Mouse (Mus musculus) lung, embryonic 15.5 days (tissue): ENCODE results near the gene Nap1l1. TPM values are rescaled to one million over a fixed set of nuclear protein-coding genes. Genes with fewer than 3 reads are reported as not detected.
A peak's percentile ranks its signal among the peaks of the same experiment; 100 is the strongest.

Experiments
- ATAC-seq: fragments of 200-750 bp; cut with Nextera tagmentation; 2 replicates; pipeline ENCODE4 v1.8.0; 2017; ENCODE audit warnings: moderate number of reproducible peaks, borderline replicate concordance; ENCODE audit not compliant: low FRiP score, low TSS enrichment; ENCODE audit errors: extremely low read depth
- H3K27ac ChIP-seq: fragments of 300-500 bp; sonication (generic); 2 replicates; pipeline ENCODE4 v1.5.1; 2015; ENCODE audit warnings: moderate library complexity, mild to moderate bottlenecking, inconsistent platforms
- H3K27me3 ChIP-seq: fragments of 300-500 bp; sonication (generic); 2 replicates; pipeline ENCODE4 v1.6.1; 2015; ENCODE audit warnings: inconsistent platforms
- H3K36me3 ChIP-seq: fragments of 300-500 bp; sonication (generic); 2 replicates; pipeline ENCODE4 v1.6.1; 2015; ENCODE audit warnings: inconsistent platforms
- H3K4me1 ChIP-seq: fragments of 300-500 bp; sonication (generic); 2 replicates; pipeline ENCODE4 v1.6.1; 2015; ENCODE audit warnings: inconsistent platforms
- H3K4me2 ChIP-seq: fragments of 300-500 bp; sonication (generic); 2 replicates; pipeline ENCODE4 v1.6.1; 2015; ENCODE audit warnings: inconsistent platforms, mild to moderate bottlenecking, moderate library complexity
- H3K4me3 ChIP-seq: fragments of 300-500 bp; sonication (generic); 2 replicates; pipeline ENCODE4 v1.5.1; 2015; ENCODE audit warnings: mild to moderate bottlenecking, inconsistent platforms
- H3K9ac ChIP-seq: fragments of 300-500 bp; sonication (generic); 2 replicates; pipeline ENCODE4 v1.6.1; 2015; ENCODE audit warnings: inconsistent platforms
- H3K9me3 ChIP-seq: fragments of 300-500 bp; sonication (generic); 2 replicates; pipeline ENCODE4 v1.6.1; 2016; ENCODE audit warnings: inconsistent platforms
- WGBS: fragments of 180-500 bp; shearing (Covaris S2); methylation state at CpG from one replicate; pipeline ENCODE4 v1.1.7; 2015; 5-methylcytosine and 5-hydroxymethylcytosine counted together
- polyA plus RNA-seq: library from polyadenylated mRNA; unstranded; fragments of >200 nt; fragmentation: Nextera tagmentation; extraction: Ambion mirVana; gene quantifications from 2 replicates; pipeline ENCODE4 v1.2.1, GENCODE M21; 2015

Gene Nap1l1
- polyA plus RNA-seq, 1 experiment from 2014 or later, result 252 TPM

DNA sequence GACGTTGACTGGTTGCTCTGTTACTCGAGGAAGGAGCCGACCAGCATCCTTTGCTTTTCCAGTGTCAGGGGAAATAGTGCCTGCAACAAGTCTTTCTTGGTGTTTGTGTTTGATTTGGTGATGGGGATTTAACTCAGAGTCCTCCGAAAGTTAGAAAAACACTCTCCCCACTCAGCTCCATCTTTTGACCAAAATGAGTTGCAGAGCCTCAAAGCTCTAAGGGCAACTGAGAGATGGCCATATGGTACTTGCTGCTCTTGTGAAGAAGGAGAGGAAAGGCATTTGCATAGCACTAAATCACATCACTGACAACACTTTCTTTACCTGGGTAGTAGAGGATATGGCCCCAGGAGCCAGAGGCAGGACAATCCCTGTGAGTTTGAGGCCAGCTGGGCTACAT, 45.3 kb downstream of the Nap1l1 start:
- Histone ChIP-seq H3K27ac (no peak overlapping the region), H3K27me3 (no peaks in the 10 kb centered on the region), H3K4me1 (peaks cover 49% of the 10 kb centered on the region), H3K9me3 (no peaks in the 10 kb centered on the region), H3K4me3 (no peak overlapping the region), H3K36me3 (no peaks in the 10 kb centered on the region), H3K4me2 (no peak overlapping the region), H3K9ac (no peak overlapping the region)
- WGBS, result 77% methylated on average over 4 of the region's 4 CpGs
- no peak for ATAC-seq

- no peak overlapping the region; the same call in 1 of the 2 replicates for H3K27ac ChIP-seq
- no peaks in the 10 kb centered on the region for H3K9me3 ChIP-seq
- WGBS, result 44% methylated on average over 24 of the region's 24 CpGs
- H3K36me3 ChIP-seq, result no peaks in the 10 kb centered on the region
- peak overlapping the region; percentile 3 for H3K4me2 ChIP-seq
- H3K9ac ChIP-seq, result no peak overlapping the region
- no peak overlapping the region for H3K4me3 ChIP-seq
- no peak for ATAC-seq
- no peaks in the 10 kb centered on the region for H3K27me3 ChIP-seq
- H3K4me1 ChIP-seq, result peaks cover 48% of the 10 kb centered on the region
These were observed 46.8 kb downstream of the Nap1l1 start for GRCm38 (mm10) chr10:111519620-111520370.

- ATAC-seq, result no peak
- Histone ChIP-seq H3K4me3 (no peak overlapping the region), H3K9ac (no peak overlapping the region), H3K9me3 (no peaks in the 10 kb centered on the region), H3K4me2 (no peak overlapping the region), H3K27ac (peak overlapping the region; percentile 3; the same call in 1 of the 2 replicates), H3K4me1 (peaks cover 40% of the 10 kb centered on the region), H3K36me3 (no peaks in the 10 kb centered on the region), H3K27me3 (no peaks in the 10 kb centered on the region)
- 73% methylated on average over 3 of the region's 3 CpGs for WGBS
These were observed 47.6 kb downstream of the Nap1l1 start for GRCm38 (mm10) chr10:111520621-111521020.

DNA sequence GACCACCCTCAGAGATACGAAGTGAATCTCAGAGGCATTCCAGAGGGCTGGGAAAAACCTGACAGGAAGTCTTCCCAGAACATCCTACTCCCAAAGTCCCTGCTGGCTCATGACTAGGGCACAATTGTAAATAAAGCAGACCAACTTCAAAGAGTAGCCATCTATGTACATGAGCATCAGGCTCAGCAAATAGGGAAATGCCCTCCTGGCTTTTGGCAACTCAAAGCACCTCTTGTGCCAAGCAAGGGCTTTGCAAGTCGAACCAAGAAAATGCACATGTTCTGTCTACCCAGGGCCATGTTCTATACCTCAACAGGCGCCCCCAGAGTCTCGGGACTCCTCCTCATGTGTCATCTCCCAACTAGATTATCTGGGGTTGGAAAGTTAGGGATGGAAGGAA, 48.6 kb downstream of the Nap1l1 start:
- peaks cover 30% of the 10 kb centered on the region for H3K4me1 ChIP-seq
- H3K9ac ChIP-seq, result no peak overlapping the region
- H3K27ac ChIP-seq, result 0 out of 2 replicates have a peak overlapping the region, but pooled peaks have one; percentile 13
- 38% methylated on average over 4 of the region's 4 CpGs for WGBS
- H3K27me3 ChIP-seq, result no peaks in the 10 kb centered on the region
- no peak overlapping the region for H3K4me2 ChIP-seq
- H3K9me3 ChIP-seq, result no peaks in the 10 kb centered on the region
- ATAC-seq, result 0 out of 2 replicates have a peak, but pooled peaks have one; percentile 21
- no peak overlapping the region for H3K4me3 ChIP-seq
- H3K36me3 ChIP-seq, result no peaks in the 10 kb centered on the region

DNA sequence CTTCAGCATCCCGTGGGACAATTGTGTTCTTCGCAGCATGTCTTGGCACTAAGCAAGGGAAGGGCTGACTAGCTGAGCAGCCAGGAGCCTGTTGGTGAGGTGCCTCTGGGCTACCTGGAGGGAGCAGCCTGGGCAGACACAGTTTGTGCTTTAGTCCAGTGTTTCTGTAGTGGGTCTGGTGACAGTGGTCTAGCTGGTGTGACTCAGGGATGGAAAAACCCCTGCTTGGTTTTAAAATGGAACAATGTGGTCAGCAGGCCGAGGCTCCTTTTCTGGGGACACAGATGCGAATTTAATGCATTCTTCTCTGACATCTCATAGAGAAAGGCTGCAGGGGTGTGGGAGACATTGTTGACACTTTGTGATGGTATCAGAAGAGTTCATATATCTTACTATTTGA, 49.2 kb downstream of the Nap1l1 start:
- H3K4me2 ChIP-seq, result no peak overlapping the region
- no peaks in the 10 kb centered on the region for H3K9me3 ChIP-seq
- no peak overlapping the region for H3K4me3 ChIP-seq
- no peak overlapping the region for H3K27ac ChIP-seq
- peaks cover 26% of the 10 kb centered on the region for H3K4me1 ChIP-seq
- no peaks in the 10 kb centered on the region for H3K36me3 ChIP-seq
- no peaks in the 10 kb centered on the region for H3K27me3 ChIP-seq
- 76% methylated on average over 4 of the region's 4 CpGs for WGBS
- no peak overlapping the region for H3K9ac ChIP-seq
- ATAC-seq, result no peak

GRCm38 (mm10) chr10:111523894-111524293, 50.9 kb downstream of the Nap1l1 start:
- H3K9me3 ChIP-seq, result no peaks in the 10 kb centered on the region
- H3K27me3 ChIP-seq, result no peaks in the 10 kb centered on the region
- peaks cover 25% of the 10 kb centered on the region for H3K4me1 ChIP-seq
- ATAC-seq, result no peak
- no peak overlapping the region for H3K9ac ChIP-seq
- H3K4me2 ChIP-seq, result no peak overlapping the region
- no peak overlapping the region for H3K27ac ChIP-seq
- H3K36me3 ChIP-seq, result no peaks in the 10 kb centered on the region
- 84% methylated on average over 12 of the region's 12 CpGs for WGBS
- no peak overlapping the region for H3K4me3 ChIP-seq

DNA sequence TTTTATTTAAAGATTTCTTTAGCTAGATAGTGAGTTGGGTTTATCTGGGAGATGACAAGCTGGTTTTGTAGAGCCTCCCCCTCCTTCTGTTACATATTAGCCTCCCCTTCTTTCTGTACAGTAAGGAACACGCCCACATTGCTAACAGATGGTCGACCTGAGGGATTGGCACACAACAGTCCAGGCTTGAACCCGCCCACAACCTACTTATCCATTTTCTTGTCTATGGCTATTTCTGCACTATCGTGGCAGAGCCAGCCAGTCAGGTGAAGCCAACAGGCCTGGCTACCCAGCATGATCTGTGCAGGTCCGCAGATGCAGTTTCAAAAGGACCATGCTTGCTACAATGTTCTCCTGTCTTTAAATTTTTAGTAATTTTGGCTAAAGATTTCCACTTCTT, 54.0 kb downstream of the Nap1l1 start:
- Histone ChIP-seq H3K4me3 (no peak overlapping the region), H3K4me1 (peaks cover 7% of the 10 kb centered on the region; the same call in 1 of the 2 replicates), H3K36me3 (no peaks in the 10 kb centered on the region), H3K27ac (no peak overlapping the region), H3K9ac (no peak overlapping the region), H3K9me3 (no peaks in the 10 kb centered on the region), H3K27me3 (no peaks in the 10 kb centered on the region), H3K4me2 (no peak overlapping the region)
- ATAC-seq, result no peak
- 73% methylated on average over 5 of the region's 5 CpGs for WGBS

- ATAC-seq, result no peak
- Histone ChIP-seq H3K9me3 (no peaks in the 10 kb centered on the region), H3K4me1 (0 out of 2 replicates have a peak, but pooled peaks cover 8% of the 10 kb centered on the region), H3K9ac (no peak overlapping the region), H3K36me3 (no peaks in the 10 kb centered on the region), H3K4me2 (no peak overlapping the region), H3K27ac (no peak overlapping the region), H3K4me3 (no peak overlapping the region), H3K27me3 (no peaks in the 10 kb centered on the region)
- WGBS, result 71% methylated on average over 7 of the region's 7 CpGs
These were observed 54.6 kb downstream of the Nap1l1 start for GRCm38 (mm10) chr10:111527613-111528012.

DNA sequence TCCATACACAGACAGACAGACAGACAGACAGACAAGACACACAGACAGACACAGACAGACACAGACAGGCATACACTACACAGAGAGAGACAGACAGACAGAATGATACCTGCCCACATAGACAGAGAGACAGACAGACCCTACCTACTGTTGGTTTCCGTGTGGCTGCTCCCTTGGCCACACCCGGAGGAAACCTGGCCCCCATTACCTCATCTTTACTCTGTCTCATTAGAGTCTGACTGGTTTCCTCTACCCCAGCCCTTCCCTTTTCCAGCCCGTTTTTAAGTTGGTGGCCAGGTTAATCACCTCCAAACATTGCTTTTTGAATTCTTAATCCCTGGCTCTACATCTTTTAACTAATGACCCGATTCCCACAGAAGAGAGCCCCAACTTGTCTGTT, 55.3 kb downstream of the Nap1l1 start:
- Histone ChIP-seq H3K27ac (no peak overlapping the region), H3K9me3 (no peaks in the 10 kb centered on the region), H3K36me3 (no peaks in the 10 kb centered on the region), H3K9ac (no peak overlapping the region), H3K4me2 (no peak overlapping the region), H3K27me3 (no peaks in the 10 kb centered on the region), H3K4me1 (0 out of 2 replicates have a peak, but pooled peaks cover 8% of the 10 kb centered on the region), H3K4me3 (no peak overlapping the region)
- no peak for ATAC-seq
- WGBS, result 61% methylated on average over 4 of the region's 4 CpGs

DNA sequence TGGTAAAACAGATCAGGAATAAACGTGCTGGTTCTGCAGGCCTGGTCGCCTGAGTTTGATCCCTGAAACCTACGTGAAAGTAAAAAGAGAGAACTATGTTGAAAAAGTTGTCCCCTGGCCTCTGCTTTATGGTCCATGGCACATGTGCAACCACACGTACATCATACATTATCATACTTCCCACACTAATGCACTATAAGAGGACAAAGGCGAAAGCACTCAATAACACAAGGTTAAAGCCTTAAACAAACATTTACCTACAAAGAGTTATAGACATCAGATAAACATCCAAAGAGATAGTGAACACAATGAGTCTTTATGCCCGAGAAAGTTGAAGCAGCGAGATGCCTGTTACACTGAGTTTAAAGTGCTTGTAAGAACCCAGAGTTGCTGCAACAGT, 57.4 kb downstream of the Nap1l1 start:
- H3K4me3 ChIP-seq, result no peak overlapping the region
- H3K36me3 ChIP-seq, result no peaks in the 10 kb centered on the region
- H3K4me1 ChIP-seq, result peaks cover 26% of the 10 kb centered on the region
- no peaks in the 10 kb centered on the region for H3K9me3 ChIP-seq
- 55% methylated on average over 7 of the region's 7 CpGs for WGBS
- no peak for ATAC-seq
- H3K27ac ChIP-seq, result no peak overlapping the region
- H3K4me2 ChIP-seq, result no peak overlapping the region
- H3K9ac ChIP-seq, result no peak overlapping the region
- H3K27me3 ChIP-seq, result no peaks in the 10 kb centered on the region

GRCm38 (mm10) chr10:111534691-111535090, 61.7 kb downstream of the Nap1l1 start:
- H3K4me2 ChIP-seq, result peak overlapping the region; percentile 12; the same call in 1 of the 2 replicates
- H3K36me3 ChIP-seq, result no peaks in the 10 kb centered on the region
- peak overlapping the region; percentile 8; the same call in 1 of the 2 replicates for H3K27ac ChIP-seq
- H3K9me3 ChIP-seq, result no peaks in the 10 kb centered on the region
- WGBS, result 58% methylated on average over 8 of the region's 8 CpGs
- no peaks in the 10 kb centered on the region for H3K27me3 ChIP-seq
- no peak overlapping the region for H3K4me3 ChIP-seq
- H3K4me1 ChIP-seq, result peaks cover 55% of the 10 kb centered on the region
- no peak for ATAC-seq
- H3K9ac ChIP-seq, result no peak overlapping the region

- peaks cover 59% of the 10 kb centered on the region for H3K4me1 ChIP-seq
- 47% methylated on average over 19 of the region's 19 CpGs for WGBS
- H3K9ac ChIP-seq, result peak overlapping the region; percentile 25; the same call in 1 of the 2 replicates
- no peaks in the 10 kb centered on the region for H3K9me3 ChIP-seq
- no peaks in the 10 kb centered on the region for H3K27me3 ChIP-seq
- no peaks in the 10 kb centered on the region for H3K36me3 ChIP-seq
- H3K27ac ChIP-seq, result peak overlapping the region; percentile 62; the same call in 1 of the 2 replicates
- peak overlapping the region; percentile 16; the same call in 1 of the 2 replicates for H3K4me3 ChIP-seq
- ATAC-seq, result no peak
- H3K4me2 ChIP-seq, result peak overlapping the region; percentile 47
These were observed 64.4 kb downstream of the Nap1l1 start for GRCm38 (mm10) chr10:111537410-111537809.
